Mouse (Mus musculus) ES-Bruce4 (cell line): ENCODE measurements around the gene Als2. TPM values are rescaled to one million over a fixed set of nuclear protein-coding genes. Genes with fewer than 3 reads are reported as not detected.

Experiments
- H3K27ac ChIP-seq: 2 replicates; pipeline ENCODE4 v1.5.1; 2012; ENCODE audit warnings: low read length, inconsistent platforms; ENCODE audit not compliant: insufficient read depth
- H3K27me3 ChIP-seq: 2 replicates; pipeline ENCODE4 v1.6.1; 2012; ENCODE audit warnings: mild to moderate bottlenecking, low read length, inconsistent platforms; ENCODE audit not compliant: control insufficient read depth, poor library complexity, insufficient read depth, severe bottlenecking
- H3K36me3 ChIP-seq: 2 replicates; pipeline ENCODE4 v1.6.1; 2012; ENCODE audit warnings: inconsistent platforms, mild to moderate bottlenecking, low read length, moderate library complexity; ENCODE audit not compliant: control insufficient read depth, poor library complexity, insufficient read depth, severe bottlenecking
- H3K4me1 ChIP-seq: one replicate; pipeline ENCODE4 v1.8.1; 2011; ENCODE audit warnings: low read length; ENCODE audit not compliant: control insufficient read depth, insufficient read depth
- H3K4me3 ChIP-seq: 2 replicates; pipeline ENCODE4 v1.5.1; 2011; ENCODE audit warnings: low read depth, mild to moderate bottlenecking, low read length
- H3K9ac ChIP-seq: 2 replicates; pipeline ENCODE4 v1.6.1; 2012; ENCODE audit warnings: low read depth, mild to moderate bottlenecking, inconsistent platforms; ENCODE audit not compliant: poor library complexity, severe bottlenecking
- H3K9me3 ChIP-seq: replicated peaks from 2 replicates; pipeline ENCODE4 v1.6.1; 2012; ENCODE audit warnings: mild to moderate bottlenecking, low read length, inconsistent platforms; ENCODE audit not compliant: control insufficient read depth, poor library complexity, insufficient read depth, severe bottlenecking
- CTCF ChIP-seq: IDR thresholded peaks from one replicate; pipeline ENCODE4 v1.8.1; 2011; ENCODE audit warnings: low read depth, low read length
- EP300 ChIP-seq: IDR thresholded peaks from 2 replicates; pipeline ENCODE4 v1.6.1; 2011; ENCODE audit warnings: low read depth, low read length; ENCODE audit not compliant: insufficient read depth
- POLR2A ChIP-seq: IDR thresholded peaks from one replicate; pipeline ENCODE4 v1.8.1; 2011; ENCODE audit warnings: low read length; ENCODE audit not compliant: insufficient read depth
- polyA plus RNA-seq: library from polyadenylated mRNA; stranded (reverse); fragments of >200 nt; gene quantifications from 2 replicates; pipeline ENCODE4 v1.2.4, GENCODE M21; 2011; ENCODE audit warnings: low read depth; ENCODE audit not compliant: missing spikeins, insufficient read depth, insufficient read length

The Als2 gene
- polyA plus RNA-seq, 1 experiment = 28.2 TPM

DNA sequence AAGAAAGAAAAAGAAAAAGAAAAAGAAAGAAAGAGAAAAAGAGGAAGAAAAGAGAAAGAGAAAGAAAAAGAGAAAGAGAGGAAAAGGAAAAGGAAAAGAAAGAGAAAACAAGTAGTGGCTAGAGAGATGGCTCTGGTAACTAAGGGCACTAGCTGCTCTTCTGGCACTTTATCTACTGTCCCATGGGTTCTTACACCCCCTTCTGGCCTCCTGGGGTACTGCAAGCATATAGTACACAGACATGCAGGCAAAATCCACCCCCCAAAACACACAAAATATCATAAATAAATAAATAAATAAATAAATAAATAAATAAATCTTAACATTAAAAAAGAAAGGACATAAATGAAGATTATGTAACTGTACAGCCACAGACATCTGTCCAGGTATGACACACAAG lies 94.2 kb downstream of the Als2 start:
- no peak overlapping the region for H3K4me3 ChIP-seq
- H3K36me3 ChIP-seq = no peaks in the 10 kb centered on the region
- no peaks in the 10 kb centered on the region for H3K27me3 ChIP-seq
- TF ChIP-seq CTCF (peak; percentile 32), EP300 (no peak)
- H3K9me3 ChIP-seq = no peaks in the 10 kb centered on the region
- H3K4me1 ChIP-seq = no peaks in the 10 kb centered on the region
- no peak overlapping the region for H3K27ac ChIP-seq
- no peak overlapping the region for H3K9ac ChIP-seq

DNA sequence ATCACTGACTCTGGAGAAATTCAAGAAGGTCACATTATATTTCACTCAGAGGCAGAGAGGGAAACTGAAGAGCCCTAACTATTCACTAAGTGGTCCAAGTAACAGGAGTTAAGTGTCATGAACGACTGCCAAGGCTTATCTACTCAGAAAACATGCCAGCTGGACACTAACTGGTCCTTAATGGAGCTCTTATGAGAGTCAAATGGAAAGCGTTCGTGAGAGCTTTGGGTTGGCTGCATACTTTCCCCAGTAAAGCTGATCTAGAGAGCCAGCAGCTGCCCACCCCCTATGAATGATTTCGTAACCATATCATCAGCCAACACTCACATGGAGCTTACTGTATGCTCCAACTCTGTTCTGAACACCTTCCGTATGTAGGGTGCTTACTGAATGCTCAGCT lies 102.6 kb downstream of the Als2 start:
- Histone ChIP-seq H3K27ac (no peak overlapping the region), H3K36me3 (no peaks in the 10 kb centered on the region), H3K9me3 (no peaks in the 10 kb centered on the region), H3K4me1 (no peaks in the 10 kb centered on the region), H3K9ac (no peak overlapping the region), H3K4me3 (no peak overlapping the region), H3K27me3 (no peaks in the 10 kb centered on the region)
- TF ChIP-seq CTCF (no peak), POLR2A (no peak), EP300 (no peak)

DNA sequence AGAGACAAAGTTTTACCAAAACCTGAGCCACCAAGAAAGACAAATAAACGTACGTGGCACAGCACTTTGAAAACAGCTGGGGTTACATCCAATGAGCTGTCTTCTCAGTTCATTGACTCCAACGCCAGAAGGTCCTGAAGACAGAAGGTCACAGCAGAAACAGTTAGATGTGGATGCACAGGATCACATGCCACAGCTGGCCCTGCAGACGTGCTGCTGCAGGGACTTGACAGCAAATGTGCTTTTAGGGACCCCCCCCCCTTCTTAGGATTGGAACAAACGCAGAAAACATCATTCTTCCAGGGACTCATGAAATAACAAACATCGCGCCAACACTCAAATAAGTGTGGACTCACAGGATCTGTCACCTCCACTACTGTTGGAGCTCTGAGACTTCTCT lies 108.2 kb downstream of the Als2 start:
- no peak overlapping the region for H3K27ac ChIP-seq
- H3K9me3 ChIP-seq = no peaks in the 10 kb centered on the region
- H3K4me3 ChIP-seq = no peak overlapping the region
- H3K36me3 ChIP-seq = no peaks in the 10 kb centered on the region
- no peaks in the 10 kb centered on the region for H3K4me1 ChIP-seq
- H3K9ac ChIP-seq = no peak overlapping the region
- TF ChIP-seq POLR2A (no peak), EP300 (no peak), CTCF (no peak)
- H3K27me3 ChIP-seq = no peaks in the 10 kb centered on the region

- H3K9ac ChIP-seq = no peak overlapping the region
- no peaks in the 10 kb centered on the region for H3K4me1 ChIP-seq
- H3K4me3 ChIP-seq = no peak overlapping the region
- no peak overlapping the region for H3K27ac ChIP-seq
- no peak for TF ChIP-seq CTCF
- TF ChIP-seq EP300 = no peak
- no peak for TF ChIP-seq POLR2A
- H3K27me3 ChIP-seq = no peaks in the 10 kb centered on the region
- no peaks in the 10 kb centered on the region for H3K9me3 ChIP-seq
- H3K36me3 ChIP-seq = no peaks in the 10 kb centered on the region
These were observed 111.5 kb downstream of the Als2 start for GRCm38 (mm10) chr1:59125558-59125957.

GRCm38 (mm10) chr1:59119720-59120457 lies 117.1 kb downstream of the Als2 start, which contains the start of gene Tmem237:
Tmem237 (minus strand) TSS chr1:59120408.
- no peak for TF ChIP-seq CTCF
- TF ChIP-seq EP300 = no peak
- no peak for TF ChIP-seq POLR2A
- no peaks in the 10 kb centered on the region for H3K27me3 ChIP-seq
- H3K4me1 ChIP-seq = no peaks in the 10 kb centered on the region

More at GRCm38 (mm10) chr1:59119720-59120457, 117.1 kb downstream of the Als2 start, which contains the start of gene Tmem237:
- Histone ChIP-seq H3K9ac (peak within 1 kb of the TSS; percentile 80), H3K4me3 (peak within 1 kb of the TSS; percentile 97), H3K27ac (no peak within 1 kb of the TSS), H3K9me3 (no peaks in the 10 kb centered on the region), H3K36me3 (no peaks in the 10 kb centered on the region)

Other genes starting within 250 kb of the Als2 start
- not detected in 2 replicates for gene C2cd6, start 142.3 kb downstream of the Als2 start, polyA plus RNA-seq
- 20.4 and 23.1 TPM in 2 replicates for gene Tmem237, start 116.8 kb downstream of the Als2 start, polyA plus RNA-seq
- 0.54 and 0.97 TPM in 2 replicates for gene Mpp4, start 73.8 kb downstream of the Als2 start, polyA plus RNA-seq
- gene Cdk15, start 19.7 kb upstream of the Als2 start, polyA plus RNA-seq = not detected in 2 replicates
- 51.7 and 54.5 TPM in 2 replicates for gene Fzd7, start 245.2 kb upstream of the Als2 start, polyA plus RNA-seq